Mouse (Mus musculus): ENCODE results near the gene Reep1. TPM values are rescaled to one million over a fixed set of nuclear protein-coding genes. Genes with fewer than 3 reads are reported as not detected.

Gene Reep1
- polyA plus RNA-seq, 1 experiment: 4.5 TPM

- Histone ChIP-seq H3K4me3 (ENCODE audit: insufficient read depth, low read length) (no peak overlapping the region), H3K4me1 (ENCODE audit: control insufficient read depth, insufficient read depth, low read length) (no peaks in the 10 kb centered on the region; the same call in 1 of the 2 replicates), H3K27ac (ENCODE audit: insufficient read depth, low read length) (no peak overlapping the region)
- TF ChIP-seq POLR2A (IDR thresholded peaks at IDR 0.05; ENCODE audit: low read depth, low read length): no peak
- TF ChIP-seq CTCF (IDR thresholded peaks at IDR 0.05; ENCODE audit: borderline replicate concordance, insufficient read depth, low read length): no peak
Measured at GRCm38 (mm10) chr6:71746246-71746645, 38.9 kb downstream of the Reep1 start.

- no peak for TF ChIP-seq POLR2A (IDR thresholded peaks at IDR 0.05; ENCODE audit: low read depth, low read length)
- no peak for TF ChIP-seq CTCF (IDR thresholded peaks at IDR 0.05; ENCODE audit: borderline replicate concordance, insufficient read depth, low read length)
- no peak overlapping the region for H3K4me3 ChIP-seq (ENCODE audit: insufficient read depth, low read length)
- no peak overlapping the region for H3K27ac ChIP-seq (ENCODE audit: insufficient read depth, low read length)
- H3K4me1 ChIP-seq (ENCODE audit: control insufficient read depth, insufficient read depth, low read length): no peaks in the 10 kb centered on the region; the same call in 1 of the 2 replicates
Measured at GRCm38 (mm10) chr6:71746846-71747245, 39.5 kb downstream of the Reep1 start.

GRCm38 (mm10) chr6:71751602-71752001 lies 44.2 kb downstream of the Reep1 start:
- H3K4me1 ChIP-seq (ENCODE audit: control insufficient read depth, insufficient read depth, low read length): peaks cover 1% of the 10 kb centered on the region; the same call in 1 of the 2 replicates

GRCm38 (mm10) chr6:71752791-71753464 lies 45.6 kb downstream of the Reep1 start:
- H3K4me1 ChIP-seq (ENCODE audit: control insufficient read depth, insufficient read depth, low read length): peaks cover 4% of the 10 kb centered on the region; the same call in 1 of the 2 replicates
- no peak overlapping the region for H3K27ac ChIP-seq (ENCODE audit: insufficient read depth, low read length)
- no peak overlapping the region for H3K4me3 ChIP-seq (ENCODE audit: insufficient read depth, low read length)
- TF ChIP-seq CTCF (IDR thresholded peaks at IDR 0.05; ENCODE audit: borderline replicate concordance, insufficient read depth, low read length): no peak
- TF ChIP-seq POLR2A (IDR thresholded peaks at IDR 0.05; ENCODE audit: low read depth, low read length): no peak

More at GRCm38 (mm10) chr6:71751602-71752001, 44.2 kb downstream of the Reep1 start:
- Histone ChIP-seq H3K27ac (ENCODE audit: insufficient read depth, low read length) (no peak overlapping the region), H3K4me3 (ENCODE audit: insufficient read depth, low read length) (no peak overlapping the region)
- no peak for TF ChIP-seq CTCF (IDR thresholded peaks at IDR 0.05; ENCODE audit: borderline replicate concordance, insufficient read depth, low read length)
- no peak for TF ChIP-seq POLR2A (IDR thresholded peaks at IDR 0.05; ENCODE audit: low read depth, low read length)

- no peak for TF ChIP-seq CTCF (IDR thresholded peaks at IDR 0.05; ENCODE audit: borderline replicate concordance, insufficient read depth, low read length)
- no peak for TF ChIP-seq POLR2A (IDR thresholded peaks at IDR 0.05; ENCODE audit: low read depth, low read length)
- H3K27ac ChIP-seq (ENCODE audit: insufficient read depth, low read length): no peak overlapping the region
- H3K4me1 ChIP-seq (ENCODE audit: control insufficient read depth, insufficient read depth, low read length): peaks cover 4% of the 10 kb centered on the region; the same call in 1 of the 2 replicates
- H3K4me3 ChIP-seq (ENCODE audit: insufficient read depth, low read length): no peak overlapping the region
Measured at GRCm38 (mm10) chr6:71757039-71757894, 49.9 kb downstream of the Reep1 start.

GRCm38 (mm10) chr6:71758780-71759179 lies 51.4 kb downstream of the Reep1 start:
- H3K4me3 ChIP-seq (ENCODE audit: insufficient read depth, low read length): no peak overlapping the region
- TF ChIP-seq CTCF (IDR thresholded peaks at IDR 0.05; ENCODE audit: borderline replicate concordance, insufficient read depth, low read length): no peak
- TF ChIP-seq POLR2A (IDR thresholded peaks at IDR 0.05; ENCODE audit: low read depth, low read length): no peak
- peaks cover 4% of the 10 kb centered on the region; the same call in 1 of the 2 replicates for H3K4me1 ChIP-seq (ENCODE audit: control insufficient read depth, insufficient read depth, low read length)
- H3K27ac ChIP-seq (ENCODE audit: insufficient read depth, low read length): no peak overlapping the region

GRCm38 (mm10) chr6:71760073-71760472 lies 52.7 kb downstream of the Reep1 start:
- Histone ChIP-seq H3K27ac (ENCODE audit: insufficient read depth, low read length) (no peak overlapping the region), H3K4me1 (ENCODE audit: control insufficient read depth, insufficient read depth, low read length) (peaks cover 4% of the 10 kb centered on the region; the same call in 1 of the 2 replicates), H3K4me3 (ENCODE audit: insufficient read depth, low read length) (no peak overlapping the region)
- no peak for TF ChIP-seq POLR2A (IDR thresholded peaks at IDR 0.05; ENCODE audit: low read depth, low read length)
- no peak for TF ChIP-seq CTCF (IDR thresholded peaks at IDR 0.05; ENCODE audit: borderline replicate concordance, insufficient read depth, low read length)

GRCm38 (mm10) chr6:71767761-71768160 lies 60.4 kb downstream of the Reep1 start:
- H3K27ac ChIP-seq (ENCODE audit: insufficient read depth, low read length): no peak overlapping the region
- no peak overlapping the region for H3K4me3 ChIP-seq (ENCODE audit: insufficient read depth, low read length)
- TF ChIP-seq CTCF (IDR thresholded peaks at IDR 0.05; ENCODE audit: borderline replicate concordance, insufficient read depth, low read length) (no peak), POLR2A (IDR thresholded peaks at IDR 0.05; ENCODE audit: low read depth, low read length) (no peak)
- H3K4me1 ChIP-seq (ENCODE audit: control insufficient read depth, insufficient read depth, low read length): no peaks in the 10 kb centered on the region

- TF ChIP-seq CTCF (IDR thresholded peaks at IDR 0.05; ENCODE audit: borderline replicate concordance, insufficient read depth, low read length) (no peak), POLR2A (IDR thresholded peaks at IDR 0.05; ENCODE audit: low read depth, low read length) (no peak)
- H3K4me3 ChIP-seq (ENCODE audit: insufficient read depth, low read length): no peak overlapping the region
- no peaks in the 10 kb centered on the region for H3K4me1 ChIP-seq (ENCODE audit: control insufficient read depth, insufficient read depth, low read length)
- no peak overlapping the region for H3K27ac ChIP-seq (ENCODE audit: insufficient read depth, low read length)
Measured at GRCm38 (mm10) chr6:71769901-71770690, 62.7 kb downstream of the Reep1 start.

Data from embryonic fibroblast, embryonic 13.5 days (primary cell).